Mouse (Mus musculus) midbrain, postnatal 0 days (tissue): ENCODE measurements at regions not wholly inside any gene's neighbourhood (a gene's known extent, or its start where the extent isn't known, plus 50 kb on each side); places are given as distances from the start of the nearest gene placed in this dataset.
A peak's percentile ranks its signal among the peaks of the same experiment; 100 is the strongest.

Experiments
- ATAC-seq: fragments of 200-750 bp; cut with Nextera tagmentation; 2 replicates; pipeline ENCODE4 v1.8.0; 2017; ENCODE audit warnings: moderate number of reproducible peaks, mild to moderate bottlenecking, moderate TSS enrichment, moderate library complexity; ENCODE audit not compliant: low FRiP score
- DNase-seq: peaks from one replicate; pipeline ENCODE4 v3.0.0-alpha.2; 2015; ENCODE audit warnings: low spot score
- H3K27ac ChIP-seq: fragments of 300-500 bp; sonication (generic); 2 replicates; pipeline ENCODE4 v1.5.1; 2014; ENCODE audit warnings: low read depth, mild to moderate bottlenecking, low read length, mixed read lengths
- H3K27me3 ChIP-seq: fragments of 300-500 bp; sonication (generic); 2 replicates; pipeline ENCODE4 v1.6.1; 2014; ENCODE audit warnings: low read length, control low read depth, mixed read lengths; ENCODE audit not compliant: insufficient read depth
- H3K36me3 ChIP-seq: fragments of 300-500 bp; sonication (generic); 2 replicates; pipeline ENCODE4 v1.6.1; 2014; ENCODE audit warnings: low read length, control low read depth, mixed read lengths; ENCODE audit not compliant: insufficient read depth
- H3K4me1 ChIP-seq: fragments of 300-500 bp; sonication (generic); 2 replicates; pipeline ENCODE4 v1.6.1; 2014; ENCODE audit warnings: mild to moderate bottlenecking, control low read depth, antibody characterized with exemption, low read length, mixed read lengths; ENCODE audit not compliant: insufficient read depth
- H3K4me2 ChIP-seq: fragments of 300-500 bp; sonication (generic); 2 replicates; pipeline ENCODE4 v1.6.1; 2014; ENCODE audit warnings: low read depth, mild to moderate bottlenecking, low read length, mixed read lengths; ENCODE audit not compliant: poor library complexity, severe bottlenecking
- H3K4me3 ChIP-seq: fragments of 300-500 bp; sonication (generic); 2 replicates; pipeline ENCODE4 v1.5.1; 2014; ENCODE audit warnings: low read depth, mild to moderate bottlenecking, low read length, moderate library complexity
- H3K9ac ChIP-seq: fragments of 300-500 bp; sonication (generic); replicated peaks from 2 replicates; pipeline ENCODE4 v1.6.1; 2014; ENCODE audit warnings: mild to moderate bottlenecking, low read length, moderate library complexity, mixed read lengths; ENCODE audit not compliant: poor library complexity, severe bottlenecking
- H3K9me3 ChIP-seq: fragments of 300-500 bp; sonication (generic); 2 replicates; pipeline ENCODE4 v1.6.1; 2016; ENCODE audit warnings: low read length, control low read depth
- CTCF ChIP-seq: IDR thresholded peaks from 2 replicates; pipeline ENCODE4 v1.5.1; 2016; ENCODE audit warnings: antibody characterized with exemption, mild to moderate bottlenecking
- WGBS: fragments of 180-500 bp; shearing (Covaris S2); extraction: QIAGEN DNeasy Blood & Tissue Kit; methylation state at CpG from one replicate; pipeline ENCODE4 v1.1.7; 2014; 5-methylcytosine and 5-hydroxymethylcytosine counted together

- ATAC-seq (no peak), DNase-seq (peak; percentile 38)
- Histone ChIP-seq H3K4me1 (no peaks in the 10 kb centered on the region), H3K27me3 (0 out of 2 replicates have a peak, but pooled peaks cover 4% of the 10 kb centered on the region), H3K4me2 (no peak overlapping the region), H3K4me3 (no peak overlapping the region), H3K27ac (no peak overlapping the region), H3K9me3 (no peaks in the 10 kb centered on the region), H3K9ac (no peak overlapping the region), H3K36me3 (no peaks in the 10 kb centered on the region)
- no peak for TF ChIP-seq CTCF
- WGBS: 67% methylated on average over 2 of the region's 2 CpGs
Measured at GRCm38 (mm10) chr10:118648111-118648510, 207.3 kb downstream of the Ifng start.

GRCm38 (mm10) chr10:118656561-118656960 lies 213.4 kb downstream of the Dyrk2 start:
- 78% methylated on average over 5 of the region's 5 CpGs for WGBS

GRCm38 (mm10) chr10:118666009-118666408 lies 204.0 kb downstream of the Dyrk2 start:
- no peaks in the 10 kb centered on the region for H3K9me3 ChIP-seq
- no peak overlapping the region for H3K4me2 ChIP-seq
- DNase-seq: no peak
- 44% methylated on average over 3 of the region's 3 CpGs for WGBS
- H3K27ac ChIP-seq: no peak overlapping the region
- no peak for ATAC-seq
- H3K4me1 ChIP-seq: no peaks in the 10 kb centered on the region
- no peak overlapping the region for H3K4me3 ChIP-seq
- H3K36me3 ChIP-seq: no peaks in the 10 kb centered on the region
- no peaks in the 10 kb centered on the region for H3K27me3 ChIP-seq
- H3K9ac ChIP-seq: no peak overlapping the region
- TF ChIP-seq CTCF: no peak

More at GRCm38 (mm10) chr10:118656561-118656960, 213.4 kb downstream of the Dyrk2 start:
- no peak overlapping the region for H3K4me3 ChIP-seq
- no peak for TF ChIP-seq CTCF
- H3K27me3 ChIP-seq: 0 out of 2 replicates have a peak, but pooled peaks cover 4% of the 10 kb centered on the region
- DNase-seq (no peak), ATAC-seq (no peak)
- H3K9ac ChIP-seq: no peak overlapping the region
- no peaks in the 10 kb centered on the region for H3K4me1 ChIP-seq
- H3K36me3 ChIP-seq: no peaks in the 10 kb centered on the region
- H3K9me3 ChIP-seq: no peaks in the 10 kb centered on the region
- no peak overlapping the region for H3K4me2 ChIP-seq
- no peak overlapping the region for H3K27ac ChIP-seq

GRCm38 (mm10) chr10:118675816-118676465 lies 194.1 kb downstream of the Dyrk2 start:
- peak; percentile 50 for TF ChIP-seq CTCF
- Histone ChIP-seq H3K27ac (no peak overlapping the region), H3K27me3 (no peaks in the 10 kb centered on the region), H3K9me3 (0 out of 2 replicates have a peak, but pooled peaks cover 8% of the 10 kb centered on the region), H3K4me2 (peak overlapping the region; percentile 42), H3K9ac (no peak overlapping the region), H3K4me3 (no peak overlapping the region), H3K36me3 (no peaks in the 10 kb centered on the region), H3K4me1 (no peaks in the 10 kb centered on the region)
- peak; percentile 65 for DNase-seq
- peak; percentile 54; the same call in 1 of the 2 replicates for ATAC-seq
- 25% methylated on average over 18 of the region's 18 CpGs for WGBS

GRCm38 (mm10) chr10:118678750-118679418 lies 191.1 kb downstream of the Dyrk2 start:
- no peaks in the 10 kb centered on the region for H3K4me1 ChIP-seq
- H3K27ac ChIP-seq: no peak overlapping the region
- H3K9me3 ChIP-seq: no peaks in the 10 kb centered on the region
- no peak overlapping the region for H3K9ac ChIP-seq
- ATAC-seq (no peak), DNase-seq (peak; percentile 14)
- no peaks in the 10 kb centered on the region for H3K36me3 ChIP-seq
- TF ChIP-seq CTCF: no peak
- no peaks in the 10 kb centered on the region for H3K27me3 ChIP-seq
- no peak overlapping the region for H3K4me2 ChIP-seq
- 43% methylated on average over 12 of the region's 12 CpGs for WGBS
- H3K4me3 ChIP-seq: no peak overlapping the region

GRCm38 (mm10) chr10:118679507-118679906 lies 190.5 kb downstream of the Dyrk2 start:
- H3K4me3 ChIP-seq: no peak overlapping the region
- no peak for TF ChIP-seq CTCF
- ATAC-seq (no peak), DNase-seq (no peak)
- WGBS: 46% methylated on average over 5 of the region's 5 CpGs
- no peak overlapping the region for H3K27ac ChIP-seq
- no peaks in the 10 kb centered on the region for H3K36me3 ChIP-seq
- H3K9me3 ChIP-seq: no peaks in the 10 kb centered on the region
- H3K4me1 ChIP-seq: no peaks in the 10 kb centered on the region
- no peaks in the 10 kb centered on the region for H3K27me3 ChIP-seq
- H3K4me2 ChIP-seq: no peak overlapping the region
- no peak overlapping the region for H3K9ac ChIP-seq
